Mouse (Mus musculus): ENCODE results near the gene Iqsec2. TPM values are rescaled to one million over a fixed set of nuclear protein-coding genes. Genes with fewer than 3 reads are reported as not detected.
A peak's percentile ranks its signal among the peaks of the same experiment; 100 is the strongest.

Iqsec2 gene
- total RNA-seq, 2 experiments from 2014 or later = 1.6 TPM

DNA sequence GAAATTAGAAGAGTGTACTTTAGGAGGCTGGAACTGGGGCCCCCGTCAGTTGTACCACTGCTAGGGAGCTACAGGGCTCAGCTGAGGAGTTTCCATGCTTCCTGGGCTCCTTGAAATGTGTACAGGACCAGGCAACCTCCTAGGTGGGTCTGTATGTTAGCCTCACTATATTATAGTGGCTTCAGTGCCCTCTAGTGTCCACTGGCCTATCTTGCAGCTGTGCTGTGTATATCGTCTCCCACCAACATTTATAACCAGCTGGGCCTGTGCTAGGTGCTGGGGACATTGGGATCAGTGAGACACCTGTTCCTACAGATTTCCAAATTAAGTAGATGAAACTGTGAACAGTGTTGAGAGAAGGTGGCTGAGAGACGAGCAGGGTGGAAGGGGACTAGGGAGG is 31.2 kb downstream of the Iqsec2 start:
- peak; percentile 86 for ATAC-seq (replicated peaks; ENCODE audit: low FRiP score, low TSS enrichment, poor library complexity, severe bottlenecking)

DNA sequence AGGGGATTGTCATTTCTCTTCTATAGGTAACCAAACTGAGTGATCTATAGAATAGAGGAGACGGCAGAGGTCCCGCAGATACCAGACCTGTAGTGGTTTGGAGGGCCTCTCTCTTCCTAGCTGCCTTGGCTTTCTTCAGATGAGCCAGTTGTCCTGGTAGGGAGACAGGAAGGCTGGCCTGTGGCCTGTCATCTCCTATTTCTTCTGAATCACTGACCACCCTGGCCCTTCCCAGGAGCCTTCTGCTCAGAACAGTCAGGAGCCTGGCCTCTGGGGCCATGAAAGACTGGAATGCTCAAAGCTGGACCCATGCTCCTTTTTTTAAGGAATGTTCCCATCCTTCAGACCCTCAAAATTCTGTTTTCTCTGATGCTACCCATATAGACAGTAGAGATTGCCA is 33.8 kb downstream of the Iqsec2 start:
- no peak for ATAC-seq (replicated peaks; ENCODE audit: low FRiP score, low TSS enrichment, poor library complexity, severe bottlenecking)

DNA sequence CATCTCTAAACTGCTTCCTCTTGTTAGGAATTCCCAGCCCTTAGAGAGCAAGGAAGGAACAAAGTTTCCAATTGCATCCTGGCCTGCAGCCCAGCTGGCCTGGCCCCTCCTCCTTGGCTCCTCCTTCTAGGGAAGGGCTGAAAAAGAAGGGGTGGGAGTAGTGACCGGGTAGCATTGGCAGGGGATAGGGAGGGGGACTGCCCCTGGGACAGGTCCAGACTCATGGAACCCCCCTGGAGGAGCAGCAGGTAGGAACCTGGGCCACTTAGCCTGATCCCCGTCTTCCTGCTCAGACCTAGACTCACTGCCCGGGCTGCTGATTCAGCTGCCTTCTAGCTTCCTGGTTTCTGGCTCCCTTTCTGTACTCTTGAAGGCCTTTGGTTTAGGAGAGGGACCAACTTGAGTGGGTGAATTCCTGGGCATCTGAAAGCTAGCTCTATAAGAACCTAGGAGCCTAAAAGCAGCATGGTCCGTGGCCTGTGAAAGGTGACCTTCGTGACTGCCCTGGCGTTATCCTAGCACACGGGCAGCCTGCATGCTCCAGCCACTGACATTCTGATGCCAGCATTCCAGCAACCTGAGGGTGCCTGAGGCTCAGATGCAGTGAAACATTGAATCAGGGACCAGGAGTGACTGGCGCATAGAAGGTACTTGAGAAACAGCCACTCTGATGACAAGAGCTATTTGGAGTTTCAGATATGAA is 34.9 kb downstream of the Iqsec2 start:
- ATAC-seq (replicated peaks; ENCODE audit: low FRiP score, low TSS enrichment, poor library complexity, severe bottlenecking) = peak; percentile 44; the same call in 1 of the 2 replicates

DNA sequence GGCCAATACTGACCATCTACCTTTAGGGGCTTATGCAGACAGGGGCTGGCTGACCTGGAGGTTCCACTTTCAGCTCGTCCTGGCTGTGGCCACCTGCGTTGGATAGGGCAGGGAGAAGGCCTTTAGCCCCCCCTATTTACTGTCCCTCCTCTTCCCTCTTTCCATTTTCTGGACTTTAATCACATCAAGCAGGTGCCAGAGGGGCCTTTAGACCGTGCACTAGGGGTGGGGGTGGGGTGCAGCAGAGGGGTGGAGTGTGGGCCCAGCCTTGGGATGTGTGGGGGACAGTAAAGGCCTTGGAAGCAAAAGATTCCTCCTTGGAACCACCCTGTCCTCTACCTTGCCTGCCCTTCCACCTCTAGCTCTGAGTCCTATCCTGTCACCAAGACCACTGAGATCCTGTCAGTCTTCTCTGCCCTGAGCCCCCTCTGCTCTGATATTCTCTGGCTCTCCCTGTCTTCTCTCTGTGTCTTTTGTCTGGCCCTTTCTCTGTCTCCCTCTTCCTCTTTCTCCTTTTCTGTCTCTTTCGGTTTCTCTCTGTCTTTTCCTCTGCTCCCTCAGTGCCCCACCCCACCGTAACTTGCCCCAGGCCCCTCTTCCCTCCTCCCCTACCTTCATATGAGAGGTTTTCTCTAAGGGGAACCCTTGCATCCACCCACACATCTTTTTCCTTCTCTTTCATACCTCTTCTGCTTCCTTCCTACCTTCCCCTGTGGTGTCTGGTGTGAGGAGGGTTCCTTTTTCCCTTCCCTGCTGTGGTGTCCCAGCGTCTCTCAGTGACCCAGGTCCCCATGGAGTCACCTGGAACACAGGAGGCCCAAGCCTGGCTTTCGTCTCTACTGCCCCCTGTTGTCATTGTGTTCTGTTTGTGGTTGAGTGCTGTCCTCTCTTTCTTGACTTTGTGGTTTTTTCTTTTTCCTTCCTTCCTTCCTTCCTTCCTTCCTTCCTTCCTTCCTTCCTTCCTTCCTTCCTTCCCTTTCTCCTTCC is 35.9 kb downstream of the Iqsec2 start:
- no peak for ATAC-seq (replicated peaks; ENCODE audit: low FRiP score, low TSS enrichment, poor library complexity, severe bottlenecking)

DNA sequence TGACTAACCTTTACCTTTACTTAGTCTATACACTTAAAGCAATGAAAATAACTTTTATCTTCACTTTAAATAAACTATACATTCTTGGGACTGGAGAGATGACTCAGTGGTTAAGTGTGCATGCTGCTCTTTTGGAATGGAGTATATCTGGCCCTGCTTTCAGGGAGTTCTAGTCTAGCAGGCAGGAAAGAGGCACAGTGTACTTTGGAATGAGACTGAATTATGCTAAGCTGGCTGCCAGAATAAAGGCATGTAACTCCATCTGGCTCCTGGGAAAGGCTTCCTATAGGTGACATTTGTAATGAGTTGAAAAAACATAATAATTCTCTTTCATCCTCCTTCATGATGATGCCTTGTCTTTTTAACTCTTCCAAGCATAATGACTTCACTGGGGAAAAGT is 43.1 kb downstream of the Iqsec2 start:
- ATAC-seq (replicated peaks; ENCODE audit: low FRiP score, low TSS enrichment, poor library complexity, severe bottlenecking) = no peak

DNA sequence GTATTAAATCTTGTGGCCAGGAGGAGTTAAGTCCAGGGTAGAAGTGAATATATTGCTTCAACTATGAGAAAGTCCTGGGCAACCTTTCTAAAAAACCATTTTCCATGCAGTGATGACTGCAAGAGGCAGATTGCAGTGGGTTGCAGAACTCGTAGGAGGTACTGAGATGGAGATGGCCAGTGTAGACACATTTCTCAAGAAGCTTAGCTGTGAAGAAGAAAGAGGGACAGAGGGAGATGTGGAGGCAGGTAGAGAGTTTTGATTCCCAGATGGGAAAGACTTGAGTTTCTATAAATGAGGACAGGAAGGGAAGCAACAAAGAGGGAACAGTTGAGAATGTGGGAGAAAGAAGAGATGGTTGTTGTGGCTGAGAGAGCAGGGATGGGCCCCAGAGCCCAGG is 47.2 kb downstream of the Iqsec2 start:
- ATAC-seq (replicated peaks; ENCODE audit: low FRiP score, low TSS enrichment, poor library complexity, severe bottlenecking) = no peak

DNA sequence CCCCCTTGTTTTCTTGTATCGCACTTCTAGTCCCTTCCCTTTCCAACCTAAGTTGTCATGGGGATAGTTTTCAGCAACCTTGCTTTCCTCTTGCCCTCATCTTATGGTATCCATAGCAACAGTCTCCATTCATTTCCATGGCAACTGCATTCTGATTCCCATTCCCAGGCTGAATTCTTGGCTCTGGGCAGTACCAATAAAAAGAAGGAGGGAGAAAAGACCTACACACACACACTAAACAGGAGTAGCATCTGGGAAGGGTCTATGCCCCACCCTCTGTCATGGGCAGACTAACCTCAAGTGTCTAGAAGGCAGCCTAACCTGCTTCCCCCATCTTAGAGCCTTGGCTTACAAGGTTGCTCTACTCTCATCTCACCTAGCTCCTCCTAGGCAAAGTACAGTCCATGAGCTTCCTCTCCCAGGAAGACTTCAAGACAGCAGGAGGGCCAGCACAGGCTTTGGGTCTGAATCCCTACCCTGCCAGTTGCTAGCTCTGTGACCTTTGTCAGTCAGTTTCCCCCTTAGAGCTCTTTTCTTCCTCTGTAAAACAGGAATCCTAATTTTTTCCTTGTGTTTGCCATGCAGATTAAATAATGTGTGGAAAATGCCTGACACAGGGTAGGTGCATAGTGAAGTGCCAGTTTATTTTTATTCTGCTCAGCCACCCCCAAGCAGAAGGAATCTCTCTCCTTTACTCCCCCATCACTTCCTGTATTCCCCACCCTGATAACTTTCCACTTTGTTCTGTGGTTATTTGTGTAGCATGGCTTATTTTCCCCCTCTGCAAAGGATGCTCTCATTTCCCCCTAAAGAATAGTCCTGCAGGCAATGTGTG is 54.0 kb downstream of the Iqsec2 start:
- ATAC-seq (replicated peaks; ENCODE audit: low FRiP score, low TSS enrichment, poor library complexity, severe bottlenecking) = no peak

DNA sequence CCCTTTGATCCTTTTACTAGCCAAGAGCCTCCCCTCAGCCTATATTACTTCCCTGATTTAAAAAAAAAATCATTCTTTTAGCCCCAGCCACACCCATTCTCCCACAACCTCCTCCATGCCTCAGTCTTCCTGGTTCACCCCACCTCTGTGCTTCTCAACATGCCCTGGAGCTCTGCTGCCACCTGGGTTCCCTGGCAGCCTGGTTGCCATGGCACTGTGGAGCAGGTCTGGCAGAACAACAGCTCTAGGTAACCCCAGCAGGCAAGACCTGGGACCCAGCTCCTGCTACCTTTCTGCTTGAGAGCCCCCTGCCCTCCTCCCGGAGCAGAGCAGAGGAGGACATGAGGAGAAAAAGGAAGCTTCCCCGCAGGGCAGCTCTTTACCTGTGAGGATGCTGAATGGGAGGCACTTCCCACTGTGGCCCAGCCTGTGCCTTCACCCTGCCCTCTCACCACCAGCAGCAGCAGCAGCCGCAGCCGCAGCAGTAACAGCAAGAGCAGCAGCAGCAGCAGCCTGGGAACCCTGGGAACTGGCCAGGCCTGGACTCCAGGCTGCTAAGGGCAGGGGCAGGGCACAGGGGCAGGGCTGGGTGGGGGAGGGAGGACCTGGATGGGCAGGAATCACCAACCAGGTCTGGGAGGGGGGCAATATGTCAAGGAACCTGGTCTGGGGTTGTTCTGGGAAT is 57.8 kb downstream of the Iqsec2 start:
- no peak for ATAC-seq (replicated peaks; ENCODE audit: low FRiP score, low TSS enrichment, poor library complexity, severe bottlenecking)

DNA sequence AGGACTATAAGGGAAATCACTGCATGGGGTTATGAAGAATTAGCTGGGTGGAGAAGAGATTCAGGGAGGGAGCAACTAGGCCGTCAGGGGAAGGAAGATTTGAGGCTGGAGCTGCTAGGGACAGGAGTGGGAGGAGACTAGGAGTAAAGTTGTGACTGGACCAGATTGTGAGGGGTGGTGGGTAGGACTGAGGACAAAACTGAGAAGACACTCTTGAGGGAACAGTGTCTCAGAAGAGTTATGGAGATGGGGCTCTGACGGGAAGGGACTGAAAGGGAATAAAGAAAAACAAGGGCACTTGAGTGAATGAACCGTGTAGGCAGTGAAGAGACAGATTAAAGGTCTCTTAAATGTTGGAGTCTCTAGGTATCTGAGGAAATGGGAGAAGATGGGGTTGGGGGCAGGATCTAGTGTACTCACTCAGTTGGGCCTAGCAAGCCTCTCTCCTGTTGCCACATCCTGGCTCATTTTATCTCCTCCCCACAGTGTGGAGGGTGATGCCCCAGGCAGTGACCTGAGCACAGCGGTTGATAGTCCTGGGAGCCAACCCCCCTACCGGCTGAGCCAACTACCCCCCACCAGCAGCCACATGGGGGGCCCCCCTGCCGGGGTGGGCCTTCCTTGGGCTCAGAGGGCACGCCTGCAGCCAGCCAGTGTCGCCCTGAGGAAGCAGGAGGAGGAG is 58.5 kb downstream of the Iqsec2 start:
- ATAC-seq (replicated peaks; ENCODE audit: low FRiP score, low TSS enrichment, poor library complexity, severe bottlenecking) = peak; percentile 55

DNA sequence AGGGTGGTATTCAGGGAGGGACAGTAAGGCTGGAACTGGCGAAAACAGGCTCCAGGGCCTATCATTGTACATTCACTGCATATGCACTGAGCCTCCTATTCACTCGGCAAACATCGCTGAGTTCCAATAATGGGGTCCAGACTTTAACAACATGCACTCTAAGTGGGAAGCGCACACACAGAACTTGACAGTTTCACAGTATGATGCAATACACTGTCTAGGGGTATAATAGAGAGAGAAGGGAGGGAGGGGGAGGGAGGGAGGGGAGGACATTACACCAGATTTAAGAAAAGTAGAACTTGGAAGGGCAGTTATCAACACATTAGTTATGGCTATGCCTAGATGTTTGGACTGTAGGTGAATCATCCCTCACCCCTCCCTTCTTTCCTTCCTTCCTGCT is 59.2 kb downstream of the Iqsec2 start:
- ATAC-seq (replicated peaks; ENCODE audit: low FRiP score, low TSS enrichment, poor library complexity, severe bottlenecking) = no peak

DNA sequence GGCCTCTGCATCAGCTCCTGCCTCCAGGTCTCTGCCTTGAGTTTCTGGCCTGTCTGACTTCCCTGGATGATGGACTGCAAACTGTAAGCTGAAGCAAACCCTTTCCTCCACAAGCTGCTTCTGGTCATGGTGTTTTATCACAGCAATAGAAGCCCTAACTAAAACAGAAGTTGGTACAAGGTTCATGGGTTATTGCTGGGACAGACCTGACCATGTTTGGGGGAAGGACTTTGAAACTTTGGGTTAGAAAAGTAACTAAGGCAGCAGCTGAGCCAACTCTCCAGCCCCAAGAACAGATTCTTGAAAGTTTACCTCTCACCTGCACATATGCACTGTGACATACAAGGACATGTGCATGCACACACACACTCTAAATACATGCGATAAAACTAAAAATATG is 61.4 kb downstream of the Iqsec2 start:
- ATAC-seq (replicated peaks; ENCODE audit: low FRiP score, low TSS enrichment, poor library complexity, severe bottlenecking) = no peak

DNA sequence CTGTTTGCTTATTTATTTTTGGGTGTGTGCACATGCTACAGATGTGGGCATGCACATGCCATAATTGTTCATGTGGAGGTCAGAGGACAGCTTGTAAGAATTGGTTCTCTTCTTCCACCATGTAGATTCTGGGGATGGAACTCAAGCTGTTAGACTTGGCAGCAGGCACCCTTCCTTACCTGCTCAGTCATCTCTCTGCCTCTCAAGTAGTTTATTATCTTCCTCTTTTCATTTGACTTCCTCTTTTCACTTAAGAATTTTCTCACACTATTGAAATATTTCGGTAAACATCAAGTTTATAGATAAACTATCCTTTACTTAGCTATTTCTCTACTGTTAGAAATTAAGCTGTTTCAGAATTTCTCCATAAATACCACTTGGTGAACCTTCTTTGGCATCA is 70.6 kb downstream of the Iqsec2 start:
- no peak for ATAC-seq (replicated peaks; ENCODE audit: low FRiP score, low TSS enrichment, poor library complexity, severe bottlenecking)

DNA sequence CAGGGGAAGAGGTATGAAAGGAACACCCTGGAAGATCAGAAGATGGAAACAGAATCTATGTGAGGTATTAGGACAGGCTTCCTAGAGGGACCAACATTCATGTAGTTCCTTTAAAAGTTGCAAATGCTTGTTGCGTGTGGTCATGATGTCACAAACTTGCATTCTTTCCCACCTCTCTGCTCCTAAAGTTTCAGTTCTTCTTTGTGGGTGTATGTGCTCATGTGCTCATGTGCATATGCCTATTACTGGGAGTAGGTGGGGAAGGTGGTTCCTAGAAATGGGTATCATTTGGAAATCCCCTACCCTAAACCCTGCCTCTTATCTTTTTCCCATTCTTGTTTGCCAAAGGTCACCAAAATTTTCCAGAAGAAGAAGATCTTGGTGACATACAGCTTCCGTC is 74.5 kb downstream of the Iqsec2 start:
- ATAC-seq (replicated peaks; ENCODE audit: low FRiP score, low TSS enrichment, poor library complexity, severe bottlenecking) = no peak

DNA sequence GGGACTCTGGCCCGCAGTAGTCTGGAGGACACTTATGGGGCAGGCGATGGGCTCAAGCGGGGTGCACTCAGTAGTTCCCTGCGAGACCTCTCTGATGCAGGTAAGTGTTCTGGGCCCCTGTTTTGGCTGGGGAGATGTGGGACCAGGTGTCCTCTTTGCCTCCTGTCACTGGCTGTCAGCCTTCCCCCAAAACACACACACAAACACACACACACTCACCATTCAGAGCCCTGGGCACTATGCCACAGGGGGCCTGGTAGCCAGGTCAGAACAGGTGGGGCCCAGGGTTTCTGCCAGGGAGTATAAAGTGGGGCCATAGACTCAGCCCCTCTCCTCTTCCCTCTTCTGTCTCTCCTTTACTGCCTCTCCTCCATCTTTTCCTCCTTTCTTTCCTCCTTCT is 77.7 kb downstream of the Iqsec2 start:
- no peak for ATAC-seq (replicated peaks; ENCODE audit: low FRiP score, low TSS enrichment, poor library complexity, severe bottlenecking)

DNA sequence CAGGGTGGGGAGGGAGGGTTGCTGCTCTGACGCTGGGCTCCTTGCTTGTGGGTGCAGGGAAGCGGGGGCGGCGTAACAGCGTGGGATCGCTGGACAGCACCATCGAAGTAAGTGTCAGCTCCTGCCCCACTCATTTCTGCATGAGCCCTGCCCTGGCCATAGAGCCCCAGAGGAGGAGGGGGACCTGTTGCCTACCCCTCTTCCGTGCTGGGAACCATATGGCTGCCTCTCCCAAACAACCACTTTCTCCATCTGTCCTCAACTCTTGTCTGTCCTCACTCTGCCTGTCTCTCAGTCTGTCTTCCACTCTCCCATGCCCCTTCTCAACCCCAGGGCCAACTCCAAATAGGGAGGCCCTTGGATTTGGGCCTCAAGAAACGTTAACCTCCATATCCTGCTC is 78.2 kb downstream of the Iqsec2 start:
- no peak for ATAC-seq (replicated peaks; ENCODE audit: low FRiP score, low TSS enrichment, poor library complexity, severe bottlenecking)

DNA sequence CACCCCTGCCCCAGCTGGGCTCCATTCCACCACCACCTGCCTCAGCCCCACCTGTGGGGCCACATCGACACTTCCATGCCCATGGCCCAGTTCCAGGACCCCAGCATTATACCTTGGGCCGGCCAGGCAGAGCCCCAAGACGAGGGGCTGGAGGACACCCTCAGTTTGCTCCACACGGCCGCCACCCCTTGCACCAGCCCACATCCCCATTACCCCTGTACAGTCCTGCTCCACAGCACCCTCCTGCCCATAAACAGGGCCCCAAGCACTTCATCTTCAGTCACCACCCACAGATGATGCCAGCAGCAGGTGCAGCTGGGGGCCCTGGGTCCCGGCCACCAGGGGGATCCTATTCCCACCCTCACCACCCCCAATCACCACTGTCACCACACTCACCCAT is 79.2 kb downstream of the Iqsec2 start:
- no peak for ATAC-seq (replicated peaks; ENCODE audit: low FRiP score, low TSS enrichment, poor library complexity, severe bottlenecking)

DNA sequence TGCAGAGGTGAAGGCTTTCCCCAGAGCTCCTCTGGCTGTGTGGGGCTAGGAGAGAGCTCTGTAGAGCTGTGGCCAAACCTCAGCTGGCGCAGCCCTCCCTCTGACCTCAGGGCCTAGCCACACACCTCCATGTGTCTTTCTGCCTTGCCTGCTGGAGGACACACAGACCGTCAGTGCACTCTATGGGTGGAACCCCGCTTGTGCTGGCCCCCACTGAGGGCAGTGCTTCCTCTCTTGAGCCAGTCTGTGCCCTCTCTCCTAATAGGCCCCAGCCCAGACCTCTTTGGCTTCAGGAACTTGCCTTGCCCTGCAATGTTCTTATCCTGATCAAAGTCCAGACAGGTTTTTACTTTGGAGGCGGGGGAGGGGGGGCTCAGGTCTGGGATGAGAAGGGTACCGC is 80.2 kb downstream of the Iqsec2 start:
- no peak for ATAC-seq (replicated peaks; ENCODE audit: low FRiP score, low TSS enrichment, poor library complexity, severe bottlenecking)

DNA sequence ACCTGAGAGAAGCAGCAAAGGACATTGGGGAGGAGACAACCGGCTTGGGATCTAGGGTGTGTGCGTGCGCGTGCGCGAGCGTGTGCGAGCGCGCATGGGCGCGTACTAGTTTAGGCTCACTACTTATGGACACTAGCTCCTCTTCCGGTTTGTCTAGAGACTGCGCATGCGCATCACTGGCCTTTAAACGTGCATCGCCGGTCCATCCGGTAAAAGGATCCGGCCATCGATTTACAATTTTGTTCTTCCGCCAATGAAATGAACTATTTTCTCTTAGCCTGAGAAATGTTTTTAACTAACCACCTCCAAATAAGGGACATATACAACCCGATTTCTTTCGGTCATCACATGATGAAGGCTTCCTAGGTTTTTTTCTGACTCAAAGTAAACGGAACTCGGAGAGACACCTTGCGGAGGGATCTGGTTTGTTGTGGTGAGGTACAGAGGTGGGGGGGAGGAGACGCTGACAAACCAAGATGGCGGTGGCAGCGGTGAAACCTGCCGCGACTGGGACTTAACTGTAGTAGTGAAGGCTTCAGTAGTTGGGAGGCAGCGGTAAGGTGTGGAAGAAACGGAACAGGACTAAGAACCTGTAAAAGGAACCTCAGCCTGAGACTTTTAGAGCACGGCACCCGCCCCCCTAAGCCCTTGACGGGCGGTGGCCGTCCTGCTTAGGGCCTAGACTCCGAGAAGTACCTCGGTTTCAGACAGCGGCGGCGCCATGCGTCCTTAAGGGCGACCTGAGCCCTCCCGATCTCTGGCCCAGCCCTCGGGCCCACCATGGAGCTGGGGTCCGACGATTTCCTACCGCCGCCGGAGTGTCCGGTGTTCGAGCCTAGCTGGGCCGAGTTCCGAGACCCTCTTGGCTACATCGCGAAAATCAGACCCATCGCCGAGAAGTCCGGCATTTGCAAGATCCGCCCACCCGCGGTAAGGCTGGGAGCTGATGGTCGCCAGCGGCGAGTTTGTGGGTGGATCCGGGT is 89.0 kb downstream of the Iqsec2 start, which contains the start of gene Kdm5c:
TSS of gene Kdm5c (plus strand) at position 240 of the 983 bp plus-strand sequence.
- ATAC-seq (replicated peaks; ENCODE audit: low FRiP score, low TSS enrichment, poor library complexity, severe bottlenecking) = peak; percentile 95
